Mouse (Mus musculus): ENCODE results near the gene Kif5c. TPM values are rescaled to one million over a fixed set of nuclear protein-coding genes. Genes with fewer than 3 reads are reported as not detected.
A peak's percentile ranks its signal among the peaks of the same experiment; 100 is the strongest.

Gene Kif5c
- total and polyA plus RNA-seq, 3 experiments: 0.63 to 10.8 (median 8.8) TPM

- DNase-seq: no peak
Observed at GRCm38 (mm10) chr2:49788051-49788418, 168.9 kb downstream of the Kif5c start.

- DNase-seq: no peak
Observed at GRCm38 (mm10) chr2:49788643-49789042, 169.5 kb downstream of the Kif5c start.

- no peak for DNase-seq
Observed at GRCm38 (mm10) chr2:49789078-49789477, 170.0 kb downstream of the Kif5c start.

GRCm38 (mm10) chr2:49789504-49789903 is 170.4 kb downstream of the Kif5c start:
- peak; percentile 28 for DNase-seq

- no peak for DNase-seq
Observed at GRCm38 (mm10) chr2:49797444-49798143, 178.5 kb downstream of the Kif5c start.

- no peak for DNase-seq
Observed at GRCm38 (mm10) chr2:49804448-49804847, 185.3 kb downstream of the Kif5c start.

GRCm38 (mm10) chr2:49805736-49806371 is 186.8 kb downstream of the Kif5c start:
- DNase-seq: peak; percentile 72

- peak; percentile 40 for DNase-seq
Observed at GRCm38 (mm10) chr2:49809496-49809895, 190.4 kb downstream of the Kif5c start.

- no peak for DNase-seq
Observed at GRCm38 (mm10) chr2:49811420-49811819, 192.3 kb downstream of the Kif5c start.

- peak; percentile 84 for DNase-seq
Observed at GRCm38 (mm10) chr2:49811871-49812363, 192.8 kb downstream of the Kif5c start.

- no peak for DNase-seq
Observed at GRCm38 (mm10) chr2:49813151-49813550, 194.1 kb downstream of the Kif5c start.

- peak; percentile 73 for DNase-seq
Observed at GRCm38 (mm10) chr2:49814011-49814410, 194.9 kb downstream of the Kif5c start.

- DNase-seq: no peak
Observed at GRCm38 (mm10) chr2:49815696-49816320, 196.7 kb downstream of the Kif5c start.

- no peak for DNase-seq
Observed at GRCm38 (mm10) chr2:49816549-49816948, 197.5 kb downstream of the Kif5c start.

- no peak for DNase-seq
Observed at GRCm38 (mm10) chr2:49817151-49817550, 198.1 kb downstream of the Kif5c start.

GRCm38 (mm10) chr2:49818126-49818525 is 199.0 kb downstream of the Kif5c start:
- DNase-seq: no peak

- no peak for DNase-seq
Observed at GRCm38 (mm10) chr2:49822312-49822711, 203.2 kb downstream of the Kif5c start.

Other genes starting within 250 kb of the Kif5c start
- 10 to 100 TPM; 19.3 to 22.1 TPM for gene Epc2, start 167.8 kb upstream of the Kif5c start, total RNA-seq (2021)
- gene Epc2, start 167.8 kb upstream of the Kif5c start, polyA plus RNA-seq (2012; rRNA removed): 1.7 and 2.4 TPM in 2 replicates
- gene Lypd6b, start 168.4 kb downstream of the Kif5c start, total RNA-seq (2021): 1 to 10 TPM in 1 of 2 experiments, not detected in 1; 1.1 TPM
- 0.06 TPM in 1 of 2 replicates, not detected in the other for gene Lypd6b, start 168.4 kb downstream of the Kif5c start, polyA plus RNA-seq (2012; rRNA removed)